Mouse (Mus musculus) neural tube, embryonic 15.5 days (tissue): ENCODE results near the gene Tmcc3. TPM values are rescaled to one million over a fixed set of nuclear protein-coding genes. Genes with fewer than 3 reads are reported as not detected.

ENCODE experiments used
- ATAC-seq: fragments of 200-750 bp; cut with Nextera tagmentation; 2 replicates; pipeline ENCODE4 v1.8.0; 2017; ENCODE audit warnings: mild to moderate bottlenecking, moderate TSS enrichment, moderate library complexity; ENCODE audit not compliant: low FRiP score
- H3K27ac ChIP-seq: fragments of 300-500 bp; sonication (generic); replicated peaks from 2 replicates; pipeline ENCODE4 v1.5.1; 2015; ENCODE audit warnings: mild to moderate bottlenecking, inconsistent platforms
- H3K27me3 ChIP-seq: fragments of 300-500 bp; sonication (generic); replicated peaks from 2 replicates; pipeline ENCODE4 v1.6.1; 2015; ENCODE audit warnings: inconsistent platforms
- H3K36me3 ChIP-seq: fragments of 300-500 bp; sonication (generic); 2 replicates; pipeline ENCODE4 v1.6.1; 2015; ENCODE audit warnings: inconsistent platforms
- H3K4me1 ChIP-seq: fragments of 300-500 bp; sonication (generic); 2 replicates; pipeline ENCODE4 v1.6.1; 2015; ENCODE audit warnings: inconsistent platforms
- H3K4me2 ChIP-seq: fragments of 300-500 bp; sonication (generic); 2 replicates; pipeline ENCODE4 v1.6.1; 2015; ENCODE audit warnings: inconsistent platforms, mild to moderate bottlenecking, moderate library complexity
- H3K4me3 ChIP-seq: fragments of 300-500 bp; sonication (generic); replicated peaks from 2 replicates; pipeline ENCODE4 v1.5.1; 2015; ENCODE audit warnings: mild to moderate bottlenecking, inconsistent platforms
- H3K9ac ChIP-seq: fragments of 300-500 bp; sonication (generic); replicated peaks from 2 replicates; pipeline ENCODE4 v1.6.1; 2015; ENCODE audit warnings: mild to moderate bottlenecking, inconsistent platforms
- H3K9me3 ChIP-seq: fragments of 300-500 bp; sonication (generic); replicated peaks from 2 replicates; pipeline ENCODE4 v1.6.1; 2016; ENCODE audit warnings: inconsistent platforms
- WGBS: fragments of 180-500 bp; shearing (Covaris S2); methylation state at CpG from one replicate; pipeline ENCODE4 v1.1.7; 2015; ENCODE audit warnings: mixed read lengths; 5-methylcytosine and 5-hydroxymethylcytosine counted together
- polyA plus RNA-seq: library from polyadenylated mRNA; unstranded; fragments of >200 nt; fragmentation: Nextera tagmentation; extraction: Ambion mirVana; gene quantifications from 2 replicates; pipeline ENCODE4 v1.2.1, GENCODE M21; 2015

Gene Tmcc3
- polyA plus RNA-seq, 1 experiment from 2014 or later: 17.6 TPM

GRCm38 (mm10) chr10:94350896-94351661 lies 39.3 kb downstream of the Tmcc3 start:
- no peaks in the 10 kb centered on the region for H3K27me3 ChIP-seq
- WGBS: 62% methylated on average over 11 of the region's 11 CpGs
- H3K36me3 ChIP-seq: no peaks in the 10 kb centered on the region
- no peak overlapping the region for H3K27ac ChIP-seq
- H3K9me3 ChIP-seq: no peaks in the 10 kb centered on the region
- H3K4me2 ChIP-seq: no peak overlapping the region
- H3K4me3 ChIP-seq: no peak overlapping the region
- ATAC-seq: no peak
- H3K4me1 ChIP-seq: no peaks in the 10 kb centered on the region; the same call in 1 of the 2 replicates
- no peak overlapping the region for H3K9ac ChIP-seq

- no peaks in the 10 kb centered on the region for H3K27me3 ChIP-seq
- no peak for ATAC-seq
- H3K4me1 ChIP-seq: no peaks in the 10 kb centered on the region; the same call in 1 of the 2 replicates
- H3K4me2 ChIP-seq: no peak overlapping the region
- WGBS: 94% methylated on average over 7 of the region's 7 CpGs
- no peak overlapping the region for H3K4me3 ChIP-seq
- no peaks in the 10 kb centered on the region for H3K9me3 ChIP-seq
- H3K9ac ChIP-seq: no peak overlapping the region
- H3K27ac ChIP-seq: no peak overlapping the region
- H3K36me3 ChIP-seq: no peaks in the 10 kb centered on the region
These were observed 40.6 kb downstream of the Tmcc3 start for GRCm38 (mm10) chr10:94352172-94352876.

- H3K27ac ChIP-seq: no peak overlapping the region
- ATAC-seq: no peak
- H3K27me3 ChIP-seq: no peaks in the 10 kb centered on the region
- H3K36me3 ChIP-seq: no peaks in the 10 kb centered on the region
- H3K4me1 ChIP-seq: no peaks in the 10 kb centered on the region; the same call in 1 of the 2 replicates
- no peak overlapping the region for H3K4me3 ChIP-seq
- no peak overlapping the region for H3K9ac ChIP-seq
- H3K9me3 ChIP-seq: no peaks in the 10 kb centered on the region
- WGBS: 83% methylated on average over 9 of the region's 9 CpGs
- no peak overlapping the region for H3K4me2 ChIP-seq
These were observed 41.4 kb downstream of the Tmcc3 start for GRCm38 (mm10) chr10:94352877-94353853.

- ATAC-seq: no peak
- Histone ChIP-seq H3K27me3 (no peaks in the 10 kb centered on the region), H3K9ac (no peak overlapping the region), H3K36me3 (no peaks in the 10 kb centered on the region), H3K4me3 (no peak overlapping the region), H3K9me3 (no peaks in the 10 kb centered on the region), H3K4me2 (no peak overlapping the region), H3K4me1 (no peaks in the 10 kb centered on the region; the same call in 1 of the 2 replicates), H3K27ac (no peak overlapping the region)
- WGBS: 79% methylated on average over 4 of the region's 4 CpGs
These were observed 42.3 kb downstream of the Tmcc3 start for GRCm38 (mm10) chr10:94354005-94354404.

- no peaks in the 10 kb centered on the region for H3K9me3 ChIP-seq
- H3K36me3 ChIP-seq: no peaks in the 10 kb centered on the region
- H3K9ac ChIP-seq: no peak overlapping the region
- ATAC-seq: no peak
- no peaks in the 10 kb centered on the region for H3K27me3 ChIP-seq
- no peak overlapping the region for H3K4me2 ChIP-seq
- H3K27ac ChIP-seq: no peak overlapping the region
- H3K4me1 ChIP-seq: no peaks in the 10 kb centered on the region; the same call in 1 of the 2 replicates
- 81% methylated on average over 3 of the region's 3 CpGs for WGBS
- no peak overlapping the region for H3K4me3 ChIP-seq
These were observed 42.7 kb downstream of the Tmcc3 start for GRCm38 (mm10) chr10:94354427-94354826.

GRCm38 (mm10) chr10:94356504-94357169 lies 44.9 kb downstream of the Tmcc3 start:
- H3K4me2 ChIP-seq: no peak overlapping the region
- 93% methylated on average over 13 of the region's 13 CpGs for WGBS
- H3K4me3 ChIP-seq: no peak overlapping the region
- no peak for ATAC-seq
- H3K36me3 ChIP-seq: no peaks in the 10 kb centered on the region
- no peaks in the 10 kb centered on the region for H3K9me3 ChIP-seq
- H3K27ac ChIP-seq: no peak overlapping the region
- no peaks in the 10 kb centered on the region for H3K27me3 ChIP-seq
- H3K4me1 ChIP-seq: no peaks in the 10 kb centered on the region
- no peak overlapping the region for H3K9ac ChIP-seq

GRCm38 (mm10) chr10:94360664-94361063 lies 48.9 kb downstream of the Tmcc3 start:
- Histone ChIP-seq H3K4me3 (no peak overlapping the region), H3K4me2 (no peak overlapping the region), H3K4me1 (no peaks in the 10 kb centered on the region), H3K27ac (no peak overlapping the region), H3K9ac (no peak overlapping the region), H3K9me3 (peaks cover 4% of the 10 kb centered on the region; the same call in 1 of the 2 replicates), H3K36me3 (no peaks in the 10 kb centered on the region), H3K27me3 (no peaks in the 10 kb centered on the region)
- 69% methylated on average over 1 of the region's 1 CpGs for WGBS
- ATAC-seq: no peak

- Histone ChIP-seq H3K9ac (no peak overlapping the region), H3K4me1 (peaks cover 30% of the 10 kb centered on the region), H3K4me2 (no peak overlapping the region), H3K9me3 (no peaks in the 10 kb centered on the region), H3K36me3 (no peaks in the 10 kb centered on the region), H3K4me3 (no peak overlapping the region), H3K27ac (0 out of 2 replicates have a peak overlapping the region, but pooled peaks have one; percentile 3), H3K27me3 (no peaks in the 10 kb centered on the region)
- no peak for ATAC-seq
- WGBS: 54% methylated on average over 2 of the region's 2 CpGs
These were observed 59.5 kb downstream of the Tmcc3 start for GRCm38 (mm10) chr10:94371293-94371692.

- no peak overlapping the region for H3K9ac ChIP-seq
- ATAC-seq: no peak
- 52% methylated on average over 4 of the region's 4 CpGs for WGBS
- no peaks in the 10 kb centered on the region for H3K36me3 ChIP-seq
- no peak overlapping the region for H3K27ac ChIP-seq
- H3K4me1 ChIP-seq: peaks cover 43% of the 10 kb centered on the region
- H3K4me2 ChIP-seq: no peak overlapping the region
- no peak overlapping the region for H3K4me3 ChIP-seq
- no peaks in the 10 kb centered on the region for H3K27me3 ChIP-seq
- H3K9me3 ChIP-seq: no peaks in the 10 kb centered on the region
These were observed 65.2 kb downstream of the Tmcc3 start for GRCm38 (mm10) chr10:94376941-94377340.

- H3K9me3 ChIP-seq: no peaks in the 10 kb centered on the region
- no peak overlapping the region for H3K9ac ChIP-seq
- H3K4me3 ChIP-seq: no peak overlapping the region
- peak overlapping the region; percentile 69 for H3K27ac ChIP-seq
- H3K27me3 ChIP-seq: no peaks in the 10 kb centered on the region
- H3K4me2 ChIP-seq: peak overlapping the region; percentile 44; the same call in 1 of the 2 replicates
- ATAC-seq: peak; percentile 30; the same call in 1 of the 2 replicates
- 69% methylated on average over 10 of the region's 10 CpGs for WGBS
- H3K4me1 ChIP-seq: peaks cover 38% of the 10 kb centered on the region
- no peaks in the 10 kb centered on the region for H3K36me3 ChIP-seq
These were observed 66.1 kb downstream of the Tmcc3 start for GRCm38 (mm10) chr10:94377844-94378243.

- peak overlapping the region; percentile 44 for H3K4me2 ChIP-seq
- H3K36me3 ChIP-seq: no peaks in the 10 kb centered on the region
- H3K4me3 ChIP-seq: 0 out of 2 replicates have a peak overlapping the region, but pooled peaks have one; percentile 3
- peak overlapping the region; percentile 29; the same call in 1 of the 2 replicates for H3K9ac ChIP-seq
- WGBS: 51% methylated on average over 13 of the region's 13 CpGs
- peak; percentile 86 for ATAC-seq
- no peaks in the 10 kb centered on the region for H3K27me3 ChIP-seq
- peaks cover 35% of the 10 kb centered on the region for H3K4me1 ChIP-seq
- no peaks in the 10 kb centered on the region for H3K9me3 ChIP-seq
- peak overlapping the region; percentile 69 for H3K27ac ChIP-seq
These were observed 66.6 kb downstream of the Tmcc3 start for GRCm38 (mm10) chr10:94378383-94378782.
